Mouse (Mus musculus): ENCODE data around the gene Olfr617. TPM values are rescaled to one million over a fixed set of nuclear protein-coding genes. Genes with fewer than 3 reads are reported as not detected.
"Not testable (repeated sequence)": the region's sequence is repeated elsewhere in the genome, so short reads cannot be mapped to it uniquely, and the experiment has no call there.

Olfr617 gene
- total RNA-seq (2022): not detected

- DNase-seq: no peak
These were observed at the start of gene Olfr617 for GRCm38 (mm10) chr7:103572761-103573160. Gene Olfr617 (plus strand): TSS chr7:103573061.

- not testable (repeated sequence) for DNase-seq
These were observed 30.2 kb upstream of the Olfr617 start, which contains the start of gene Olfr612 for GRCm38 (mm10) chr7:103542617-103543016. Gene Olfr612 (minus strand): TSS chr7:103542717.

- no peak for DNase-seq
These were observed 25.1 kb upstream of the Olfr617 start, which contains the start of gene Olfr613 for GRCm38 (mm10) chr7:103547774-103548173. Gene Olfr613 (plus strand): TSS chr7:103548074.

GRCm38 (mm10) chr7:103555779-103556178 lies 17.1 kb upstream of the Olfr617 start, which contains the start of gene Olfr615:
Gene Olfr615 (plus strand): TSS chr7:103556079.
- no peak for DNase-seq

- DNase-seq: no peak
These were observed 3.8 kb upstream of the Olfr617 start, which contains the start of gene Olfr616 for GRCm38 (mm10) chr7:103569043-103569442. Gene Olfr616 (minus strand): TSS chr7:103569143.

GRCm38 (mm10) chr7:103589803-103590202 lies 16.9 kb downstream of the Olfr617 start, which contains the start of gene Olfr618:
Gene Olfr618 (plus strand): TSS chr7:103590103.
- DNase-seq: no peak

- no peak for DNase-seq
These were observed 27.4 kb downstream of the Olfr617 start, which contains the start of gene Olfr619 for GRCm38 (mm10) chr7:103600275-103600674. Gene Olfr619 (plus strand): TSS chr7:103600575.

GRCm38 (mm10) chr7:103607425-103607824 lies 34.6 kb downstream of the Olfr617 start:
- no peak for DNase-seq

GRCm38 (mm10) chr7:103612434-103612833 lies 39.6 kb downstream of the Olfr617 start, which contains the start of gene Olfr620:
Gene Olfr620 (minus strand): TSS chr7:103612534.
- DNase-seq: no peak

Small RNAs within 50 kb of the gene (microRNA-seq; reads per million reads assigned to microRNA genes)
- gene Gm26506: 0 reads per million in 2 experiments

Other genes starting within 250 kb of the Olfr617 start
- not detected for gene Olfr598, start 249.5 kb upstream of the Olfr617 start, total RNA-seq (2022)
- not detected for gene Olfr599, start 237.1 kb upstream of the Olfr617 start, total RNA-seq (2022)
- gene Olfr600, start 223.4 kb upstream of the Olfr617 start, total RNA-seq (2022): not detected
- gene Olfr601, start 210.4 kb upstream of the Olfr617 start, total RNA-seq (2022): not detected
- not detected for gene Olfr603, start 186.9 kb upstream of the Olfr617 start, total RNA-seq (2022)
- gene Usp17lc, start 158.0 kb upstream of the Olfr617 start, total RNA-seq (2022): not detected
- gene Olfr605, start 127.6 kb upstream of the Olfr617 start, total RNA-seq (2022): not detected
- gene Olfr606, start 124.0 kb upstream of the Olfr617 start, total RNA-seq (2022): not detected
- gene Olfr607, start 108.9 kb upstream of the Olfr617 start, total RNA-seq (2022): not detected
- not detected for gene Olfr608, start 103.2 kb upstream of the Olfr617 start, total RNA-seq (2022)
- gene Olfr609, start 75.0 kb upstream of the Olfr617 start, total RNA-seq (2022): not detected
- not detected for gene Olfr610, start 60.9 kb upstream of the Olfr617 start, total RNA-seq (2022)
- gene Olfr611, start 52.2 kb upstream of the Olfr617 start, total RNA-seq (2022): not detected
- not detected for gene Olfr612, start 30.3 kb upstream of the Olfr617 start, total RNA-seq (2022)
- not detected for gene Olfr613, start 25.0 kb upstream of the Olfr617 start, total RNA-seq (2022)
- not detected for gene Olfr615, start 17.0 kb upstream of the Olfr617 start, total RNA-seq (2022)
- gene Olfr616, start 3.9 kb upstream of the Olfr617 start, total RNA-seq (2022): not detected
- gene Olfr618, start 17.0 kb downstream of the Olfr617 start, total RNA-seq (2022): not detected
- gene Olfr619, start 27.5 kb downstream of the Olfr617 start, total RNA-seq (2022): not detected
- gene Olfr620, start 39.5 kb downstream of the Olfr617 start, total RNA-seq (2022): not detected
- gene Olfr622, start 69.6 kb downstream of the Olfr617 start, total RNA-seq (2022): not detected
- not detected for gene Olfr623, start 90.6 kb downstream of the Olfr617 start, total RNA-seq (2022)
- under 1 TPM in 1 of 4 experiments, not detected in 3; 0.06 TPM for gene Olfr624, start 98.1 kb downstream of the Olfr617 start, total RNA-seq (2022)
- gene Olfr625-ps1, start 109.7 kb downstream of the Olfr617 start, total RNA-seq (2022): not detected
- not detected for gene Olfr243, start 141.6 kb downstream of the Olfr617 start, total RNA-seq (2022)
- gene Olfr628, start 157.3 kb downstream of the Olfr617 start, total RNA-seq (2022): not detected
- gene Olfr629, start 171.9 kb downstream of the Olfr617 start, total RNA-seq (2022): not detected
- gene Olfr630, start 184.3 kb downstream of the Olfr617 start, total RNA-seq (2022): not detected
- not detected for gene Olfr69, start 198.5 kb downstream of the Olfr617 start, total RNA-seq (2022)
- not detected for gene Olfr68, start 206.6 kb downstream of the Olfr617 start, total RNA-seq (2022)
- not detected for gene Olfr67, start 218.8 kb downstream of the Olfr617 start, total RNA-seq (2022)
- 100 to 1,000 TPM in 1 of 4 experiments, 10 to 100 TPM in 3; 78.2 to 176 (median 90.4) TPM for gene Hbb-bt, start 240.9 kb downstream of the Olfr617 start, total RNA-seq (2022)